Mouse (Mus musculus): Measurements from ENCODE around the gene Eif2b3.

GRCm38 (mm10) chr4:116999513-117000154, 19.6 kb upstream of the Eif2b3 start:
- TF ChIP-seq CTCF (IDR thresholded peaks at IDR 0.05; ENCODE audit: borderline replicate concordance, control insufficient read depth, extremely low read depth, insufficient read depth, low read length, poor library complexity), result no peak
- TF ChIP-seq POLR2A (IDR thresholded peaks at IDR 0.05; ENCODE audit: control insufficient read depth, extremely low read depth, insufficient read depth, low read length, poor library complexity), result no peak
